Mouse (Mus musculus): Measurements from ENCODE around the gene Mxd4.

GRCm38 (mm10) chr5:34191843-34192242 is 4.3 kb upstream of the Mxd4 start:
- TF ChIP-seq GATA1 (IDR thresholded peaks at IDR 0.05; ENCODE audit: borderline replicate concordance, low read length) (no peak), FLI1 (IDR thresholded peaks at IDR 0.05; ENCODE audit: low read length) (no peak)
